Mouse (Mus musculus): ENCODE results near the gene Sema3b.

- TF ChIP-seq CTCF (IDR thresholded peaks at IDR 0.05; ENCODE audit: borderline replicate concordance, insufficient read depth, low read length) (no peak), POLR2A (IDR thresholded peaks at IDR 0.05; ENCODE audit: low read depth, low read length) (no peak)
Observed at GRCm38 (mm10) chr9:107648767-107649166, 39.7 kb upstream of the Sema3b start.
